Mouse (Mus musculus): ENCODE results near the gene Nt5c3. TPM values are rescaled to one million over a fixed set of nuclear protein-coding genes. Genes with fewer than 3 reads are reported as not detected.
"Not testable (repeated sequence)": the region's sequence is repeated elsewhere in the genome, so short reads cannot be mapped to it uniquely, and the experiment has no call there.

Nt5c3 gene
- polyA plus RNA-seq, 1 experiment from 2014 or later = 63.0 TPM

GRCm38 (mm10) chr6:56901824-56902386, 21.8 kb downstream of the Nt5c3 start:
- Histone ChIP-seq H3K9ac (no peak overlapping the region), H3K36me3 (no peaks in the 10 kb centered on the region), H3K4me3 (no peak overlapping the region), H3K9me3 (no peaks in the 10 kb centered on the region), H3K27me3 (no peaks in the 10 kb centered on the region), H3K27ac (peak overlapping the region; percentile 49; the same call in 1 of the 2 replicates), H3K4me2 (replicated peaks) (peak overlapping the region; percentile 28; the same call in 1 of the 2 replicates), H3K4me1 (peaks cover 16% of the 10 kb centered on the region)
- ATAC-seq (ENCODE audit: low FRiP score, low read depth) = no peak
- 50% methylated on average over 12 of the region's 12 CpGs for WGBS

- Histone ChIP-seq H3K27ac (no peak overlapping the region), H3K27me3 (no peaks in the 10 kb centered on the region), H3K9ac (no peak overlapping the region), H3K4me2 (replicated peaks) (no peak overlapping the region), H3K36me3 (no peaks in the 10 kb centered on the region), H3K9me3 (no peaks in the 10 kb centered on the region), H3K4me3 (no peak overlapping the region), H3K4me1 (peaks cover 16% of the 10 kb centered on the region)
- no peak for ATAC-seq (ENCODE audit: low FRiP score, low read depth)
- 72% methylated on average over 3 of the region's 3 CpGs for WGBS
These were observed 22.4 kb downstream of the Nt5c3 start for GRCm38 (mm10) chr6:56901336-56901735.

GRCm38 (mm10) chr6:56899601-56900000, 24.1 kb downstream of the Nt5c3 start:
- H3K36me3 ChIP-seq = no peaks in the 10 kb centered on the region
- no peak overlapping the region for H3K9ac ChIP-seq
- no peak overlapping the region for H3K4me2 ChIP-seq (replicated peaks)
- no peak overlapping the region for H3K27ac ChIP-seq
- H3K9me3 ChIP-seq = no peaks in the 10 kb centered on the region
- WGBS = 88% methylated on average over 3 of the region's 3 CpGs
- no peak for ATAC-seq (ENCODE audit: low FRiP score, low read depth)
- H3K27me3 ChIP-seq = no peaks in the 10 kb centered on the region
- H3K4me1 ChIP-seq = peaks cover 16% of the 10 kb centered on the region
- no peak overlapping the region for H3K4me3 ChIP-seq

- no peak overlapping the region for H3K4me2 ChIP-seq (replicated peaks)
- ATAC-seq (ENCODE audit: low FRiP score, low read depth) = no peak
- H3K4me3 ChIP-seq = no peak overlapping the region
- H3K36me3 ChIP-seq = peaks cover 43% of the 10 kb centered on the region
- no peaks in the 10 kb centered on the region for H3K4me1 ChIP-seq
- no peaks in the 10 kb centered on the region for H3K9me3 ChIP-seq
- WGBS = 80% methylated on average over 2 of the region's 2 CpGs
- no peaks in the 10 kb centered on the region for H3K27me3 ChIP-seq
- no peak overlapping the region for H3K27ac ChIP-seq
- H3K9ac ChIP-seq = no peak overlapping the region
These were observed 33.0 kb downstream of the Nt5c3 start for GRCm38 (mm10) chr6:56890762-56891161.

GRCm38 (mm10) chr6:56888561-56888960, 35.2 kb downstream of the Nt5c3 start:
- Histone ChIP-seq H3K9ac (no peak overlapping the region), H3K27ac (no peak overlapping the region), H3K27me3 (no peaks in the 10 kb centered on the region), H3K9me3 (no peaks in the 10 kb centered on the region), H3K4me2 (replicated peaks) (no peak overlapping the region), H3K36me3 (peaks cover 57% of the 10 kb centered on the region), H3K4me3 (no peak overlapping the region), H3K4me1 (no peaks in the 10 kb centered on the region)
- ATAC-seq (ENCODE audit: low FRiP score, low read depth) = no peak
- WGBS = 82% methylated on average over 6 of the region's 6 CpGs

GRCm38 (mm10) chr6:56879352-56879955, 44.3 kb downstream of the Nt5c3 start:
- Histone ChIP-seq H3K9ac (no peak overlapping the region), H3K4me3 (no peak overlapping the region), H3K27me3 (no peaks in the 10 kb centered on the region), H3K36me3 (peaks cover 88% of the 10 kb centered on the region), H3K4me2 (replicated peaks) (no peak overlapping the region), H3K9me3 (no peaks in the 10 kb centered on the region), H3K4me1 (no peaks in the 10 kb centered on the region), H3K27ac (no peak overlapping the region)
- no peak for ATAC-seq (ENCODE audit: low FRiP score, low read depth)
- WGBS = 62% methylated on average over 1 of the region's 1 CpGs

- peaks cover 86% of the 10 kb centered on the region for H3K36me3 ChIP-seq
- ATAC-seq (ENCODE audit: low FRiP score, low read depth) = no peak
- 92% methylated on average over 8 of the region's 8 CpGs for WGBS
These were observed 45.7 kb downstream of the Nt5c3 start for GRCm38 (mm10) chr6:56877985-56878384.

GRCm38 (mm10) chr6:56876870-56877269, 46.9 kb downstream of the Nt5c3 start:
- peaks cover 78% of the 10 kb centered on the region for H3K36me3 ChIP-seq
- H3K4me1 ChIP-seq = no peaks in the 10 kb centered on the region
- ATAC-seq (ENCODE audit: low FRiP score, low read depth) = no peak
- H3K9me3 ChIP-seq = no peaks in the 10 kb centered on the region
- H3K9ac ChIP-seq = no peak overlapping the region
- H3K27me3 ChIP-seq = no peaks in the 10 kb centered on the region
- 83% methylated on average over 4 of the region's 4 CpGs for WGBS
- H3K4me3 ChIP-seq = no peak overlapping the region
- no peak overlapping the region for H3K27ac ChIP-seq
- no peak overlapping the region for H3K4me2 ChIP-seq (replicated peaks)

More at GRCm38 (mm10) chr6:56877985-56878384, 45.7 kb downstream of the Nt5c3 start:
- H3K9ac ChIP-seq = no peak overlapping the region
- no peak overlapping the region for H3K27ac ChIP-seq
- no peak overlapping the region for H3K4me3 ChIP-seq
- H3K4me2 ChIP-seq (replicated peaks) = no peak overlapping the region
- H3K9me3 ChIP-seq = no peaks in the 10 kb centered on the region
- H3K27me3 ChIP-seq = no peaks in the 10 kb centered on the region
- no peaks in the 10 kb centered on the region for H3K4me1 ChIP-seq

GRCm38 (mm10) chr6:56870027-56870426, 53.7 kb downstream of the Nt5c3 start:
- 81% methylated on average over 2 of the region's 2 CpGs for WGBS
- peaks cover 66% of the 10 kb centered on the region for H3K36me3 ChIP-seq

GRCm38 (mm10) chr6:56868565-56868964, 55.2 kb downstream of the Nt5c3 start:
- H3K4me1 ChIP-seq = no peaks in the 10 kb centered on the region
- 57% methylated on average over 8 of the region's 8 CpGs for WGBS

More at GRCm38 (mm10) chr6:56870027-56870426, 53.7 kb downstream of the Nt5c3 start:
- H3K9me3 ChIP-seq = no peaks in the 10 kb centered on the region
- H3K9ac ChIP-seq = no peak overlapping the region
- no peak overlapping the region for H3K27ac ChIP-seq
- no peak overlapping the region for H3K4me3 ChIP-seq
- no peaks in the 10 kb centered on the region for H3K4me1 ChIP-seq
- no peak for ATAC-seq (ENCODE audit: low FRiP score, low read depth)
- no peaks in the 10 kb centered on the region for H3K27me3 ChIP-seq
- no peak overlapping the region for H3K4me2 ChIP-seq (replicated peaks)

GRCm38 (mm10) chr6:56866899-56867298, 56.8 kb downstream of the Nt5c3 start:
- H3K27ac ChIP-seq; H3K27me3 ChIP-seq; ATAC-seq (ENCODE audit: low FRiP score, low read depth); H3K9me3 ChIP-seq; H3K4me2 ChIP-seq (replicated peaks); H3K4me1 ChIP-seq; H3K9ac ChIP-seq; H3K4me3 ChIP-seq: not testable (repeated sequence)
- peaks cover 65% of the 10 kb centered on the region for H3K36me3 ChIP-seq
- WGBS = 96% methylated on average over 1 of the region's 1 CpGs

More at GRCm38 (mm10) chr6:56868565-56868964, 55.2 kb downstream of the Nt5c3 start:
- Histone ChIP-seq H3K4me2 (replicated peaks) (no peak overlapping the region), H3K27me3 (no peaks in the 10 kb centered on the region), H3K27ac (no peak overlapping the region), H3K9ac (no peak overlapping the region), H3K9me3 (no peaks in the 10 kb centered on the region), H3K36me3 (peaks cover 59% of the 10 kb centered on the region), H3K4me3 (no peak overlapping the region)
- ATAC-seq (ENCODE audit: low FRiP score, low read depth) = peak; percentile 69; the same call in 1 of the 2 replicates

- Histone ChIP-seq H3K9me3 (no peaks in the 10 kb centered on the region), H3K27me3 (no peaks in the 10 kb centered on the region), H3K36me3 (peaks cover 50% of the 10 kb centered on the region), H3K4me3 (no peak overlapping the region), H3K9ac (no peak overlapping the region), H3K4me2 (replicated peaks) (no peak overlapping the region), H3K27ac (no peak overlapping the region), H3K4me1 (no peaks in the 10 kb centered on the region)
- WGBS = 86% methylated on average over 8 of the region's 8 CpGs
- no peak for ATAC-seq (ENCODE audit: low FRiP score, low read depth)
These were observed 63.4 kb downstream of the Nt5c3 start for GRCm38 (mm10) chr6:56860205-56860848.

Measured in limb, embryonic 13.5 days (tissue).